Mouse (Mus musculus): ENCODE measurements around the gene Skor1.

DNA sequence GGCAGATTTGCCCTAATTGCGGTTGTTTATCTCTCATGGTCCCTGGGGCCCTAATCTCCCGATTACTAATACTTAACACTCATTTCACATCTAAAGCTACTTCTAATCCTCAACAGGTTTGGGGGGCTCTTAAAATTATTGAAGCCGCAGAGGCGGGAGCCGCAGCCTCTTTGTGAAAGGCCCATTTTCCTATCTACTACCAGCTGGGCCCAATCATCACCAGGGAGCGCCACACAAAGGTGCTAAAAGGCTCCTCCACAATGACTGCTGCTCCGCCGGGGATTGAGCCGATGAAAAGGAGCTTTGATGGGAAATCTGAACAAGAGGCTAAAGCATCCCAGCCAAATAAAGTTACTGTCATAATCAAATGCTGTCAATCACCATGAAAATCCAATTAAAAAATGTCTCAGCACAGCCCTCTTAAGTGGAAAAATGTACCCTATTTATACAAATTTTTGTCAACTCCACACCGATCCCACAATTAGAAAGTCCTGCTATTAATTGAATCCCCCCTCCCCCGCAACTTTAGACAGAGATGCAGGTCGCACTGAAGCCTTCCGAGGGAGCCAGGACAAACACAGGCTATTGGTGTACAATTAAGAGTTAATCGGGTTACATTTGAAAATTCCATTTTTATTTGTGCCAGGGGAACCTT, 33.7 kb upstream of the Skor1 start:
- TF ChIP-seq CTCF (IDR thresholded peaks at IDR 0.05; ENCODE audit: low read depth) (0 out of 2 replicates have a peak, but pooled peaks have one; percentile 3), EP300 (IDR thresholded peaks at IDR 0.05; ENCODE audit: low read depth) (no peak)
